In the genomic region with DNA sequence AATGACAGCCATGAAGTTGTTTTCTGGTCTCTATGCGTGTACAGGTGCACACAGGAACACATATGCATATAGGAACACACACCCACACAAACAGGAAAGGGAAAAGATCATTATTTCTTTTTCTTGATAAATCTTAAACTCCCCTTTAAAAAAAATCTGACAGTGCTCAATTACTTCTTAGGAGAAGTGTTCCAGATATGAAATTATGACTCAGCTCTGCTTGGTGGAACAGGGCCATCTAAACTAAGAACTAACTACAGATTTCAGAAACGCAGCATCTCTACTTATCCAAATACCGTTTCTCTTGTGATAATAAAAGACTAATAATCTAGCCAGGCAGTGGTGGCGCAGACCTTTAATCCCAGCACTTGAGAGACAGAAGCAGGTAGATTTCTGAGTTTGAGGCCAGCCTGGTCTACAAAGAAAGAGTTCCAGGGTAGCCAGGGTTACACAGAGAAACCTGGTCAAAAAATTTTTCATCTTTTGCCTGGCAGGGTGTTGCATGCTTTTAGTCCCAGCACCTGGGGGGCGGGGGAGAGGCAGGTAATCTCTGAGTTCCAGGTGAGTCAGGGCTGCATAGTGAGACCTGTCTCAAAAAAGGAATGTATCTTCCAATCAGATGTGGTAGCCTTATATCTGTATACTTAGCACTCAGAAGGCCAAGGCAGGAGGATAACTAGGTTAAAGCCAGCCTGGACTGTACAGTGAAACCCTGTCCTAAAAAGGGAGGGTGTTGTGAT, we compare ENCODE assay signal across 19 mouse cellular contexts.
"Had no signal": no experiment of that assay in that cellular context is flagged by ENCODE, and none has a peak within 500 bp of the region (broad histone marks: within the 10 kb centered on the region; RNA-seq: fewer than 3 reads in every experiment).

No protein-coding gene starts in this region.

- H3K27ac ChIP-seq: liver, embryonic 15.5 days; lung, embryonic 15.5 days; macrophage; midbrain, embryonic 12.5 days; neural tube, embryonic 12.5 days had no signal

- H3K4me3 ChIP-seq: liver, embryonic 15.5 days; lung, embryonic 15.5 days; megakaryocyte, embryonic 14.5 days; midbrain, embryonic 12.5 days; neural tube, embryonic 12.5 days had no signal

- DNase-seq: liver, postnatal 0 days; lung, adult 2 months; lung, postnatal 14 days; lung, postnatal 36 days; midbrain, embryonic 14.5 days; retina, postnatal 1 day; right cerebral cortex, adult 18-20 months; right cerebral cortex, postnatal 14 days; right cerebral cortex, postnatal 4 days; spleen, adult 18-20 months; thymus, adult 18-20 months; thymus, postnatal 14 days; thymus, postnatal 36 days had no signal

- H3K4me1 ChIP-seq: liver, embryonic 15.5 days; lung, embryonic 15.5 days; megakaryocyte, embryonic 14.5 days had no signal
